Mouse (Mus musculus): ENCODE results near the gene Sh3pxd2a.

The Sh3pxd2a gene

DNA sequence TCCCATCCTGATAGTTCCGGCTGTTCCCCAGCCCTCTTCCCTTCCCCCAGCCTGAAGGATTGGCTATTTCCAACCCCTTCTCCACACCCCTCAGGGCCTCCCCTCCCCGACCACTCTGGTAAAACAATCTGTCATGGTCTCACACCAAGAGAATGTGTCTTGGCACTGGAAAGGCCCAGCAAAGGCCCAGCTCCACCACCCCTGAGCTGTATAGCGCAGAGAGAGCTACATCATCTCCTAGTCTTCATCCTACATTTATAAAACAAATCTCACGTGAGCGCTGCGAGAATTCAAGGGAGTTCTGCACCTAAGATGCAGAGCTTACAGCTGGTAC, 21.9 kb downstream of the Sh3pxd2a start:
- in situ Hi-C loops (cut with MboI, MseI): no loop called here

GRCm38 (mm10) chr19:47441541-47442293, 22.5 kb downstream of the Sh3pxd2a start:
- in situ Hi-C loops (cut with MboI, MseI): no loop called here

GRCm38 (mm10) chr19:47440967-47441366, 23.2 kb downstream of the Sh3pxd2a start:
- in situ Hi-C loops (cut with MboI, MseI): no loop called here

- in situ Hi-C loops (cut with MboI, MseI): no loop called here
These were observed 23.8 kb downstream of the Sh3pxd2a start for GRCm38 (mm10) chr19:47440435-47440803.

GRCm38 (mm10) chr19:47439726-47440434, 24.3 kb downstream of the Sh3pxd2a start:
- in situ Hi-C loops (cut with MboI, MseI): no loop called here

DNA sequence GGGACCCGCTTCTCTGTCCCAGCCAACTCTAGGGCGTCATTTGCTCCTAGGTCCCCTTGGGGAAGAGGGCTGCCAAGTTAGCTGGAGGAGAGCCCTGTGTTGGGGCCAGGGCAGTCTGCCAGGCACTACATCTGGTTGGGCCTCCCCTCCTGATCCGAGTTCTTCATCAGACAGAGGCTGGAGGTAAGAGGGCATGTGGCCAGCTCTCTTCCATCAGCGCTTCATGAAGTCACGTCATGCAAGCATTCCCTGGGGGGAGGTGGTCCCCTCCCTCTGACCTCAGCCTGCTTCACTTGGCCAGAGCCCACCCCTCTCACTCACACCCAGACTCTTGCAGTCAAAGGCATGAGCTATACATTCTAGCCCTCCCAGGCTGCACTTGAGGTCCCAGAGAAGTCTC, 25.8 kb downstream of the Sh3pxd2a start:
- in situ Hi-C loops (cut with MboI, MseI): no loop called here

GRCm38 (mm10) chr19:47437040-47437439, 27.2 kb downstream of the Sh3pxd2a start:
- in situ Hi-C loops (cut with MboI, MseI): no loop called here

- in situ Hi-C loops (cut with MboI, MseI): no loop called here
These were observed 28.0 kb downstream of the Sh3pxd2a start for GRCm38 (mm10) chr19:47436236-47436635.

DNA sequence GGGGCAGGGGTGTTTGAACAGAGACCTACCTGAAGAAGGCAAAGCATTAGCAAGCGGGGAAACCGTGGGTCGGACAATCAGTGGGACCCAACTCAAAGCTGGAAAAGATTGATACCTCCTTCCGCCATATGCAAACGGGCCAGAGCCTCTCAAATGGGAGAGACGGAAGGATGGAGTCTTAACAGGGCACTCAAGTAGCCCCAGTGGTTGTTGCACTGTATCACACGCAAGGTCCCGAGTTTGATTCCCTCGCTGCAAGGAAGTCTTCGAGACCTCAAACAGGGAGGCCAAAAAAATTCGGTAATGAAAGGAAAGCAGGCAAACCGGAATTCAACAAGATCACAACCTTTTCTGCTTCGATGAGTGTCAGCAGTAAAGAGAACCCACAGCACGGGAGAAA, 29.5 kb downstream of the Sh3pxd2a start:
- in situ Hi-C loops (cut with MboI, MseI): no loop called here

GRCm38 (mm10) chr19:47432339-47432738, 31.9 kb downstream of the Sh3pxd2a start:
- in situ Hi-C loops (cut with MboI, MseI): no loop called here

- in situ Hi-C loops (cut with MboI, MseI): no loop called here
These were observed 32.8 kb downstream of the Sh3pxd2a start for GRCm38 (mm10) chr19:47431189-47431931.

DNA sequence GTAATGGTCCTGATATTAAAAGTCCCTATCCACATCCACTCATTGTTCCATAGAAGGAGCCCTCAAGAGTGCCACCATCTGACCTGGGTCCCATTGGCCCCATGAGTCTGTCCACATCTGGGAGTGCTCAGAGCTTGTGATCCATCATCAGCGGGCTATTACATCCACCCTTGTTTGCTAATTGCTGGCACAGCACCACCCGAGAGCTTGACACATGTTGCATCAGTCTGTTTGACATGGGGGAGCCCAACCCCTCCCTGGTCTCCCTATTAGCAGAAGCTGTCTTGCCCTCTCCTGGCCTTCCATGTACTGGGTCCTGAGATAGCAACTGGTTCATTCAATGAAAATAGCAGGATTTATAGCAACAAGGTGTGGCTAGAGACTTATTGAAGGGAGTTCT, 34.0 kb downstream of the Sh3pxd2a start:
- in situ Hi-C loops (cut with MboI, MseI): no loop called here

DNA sequence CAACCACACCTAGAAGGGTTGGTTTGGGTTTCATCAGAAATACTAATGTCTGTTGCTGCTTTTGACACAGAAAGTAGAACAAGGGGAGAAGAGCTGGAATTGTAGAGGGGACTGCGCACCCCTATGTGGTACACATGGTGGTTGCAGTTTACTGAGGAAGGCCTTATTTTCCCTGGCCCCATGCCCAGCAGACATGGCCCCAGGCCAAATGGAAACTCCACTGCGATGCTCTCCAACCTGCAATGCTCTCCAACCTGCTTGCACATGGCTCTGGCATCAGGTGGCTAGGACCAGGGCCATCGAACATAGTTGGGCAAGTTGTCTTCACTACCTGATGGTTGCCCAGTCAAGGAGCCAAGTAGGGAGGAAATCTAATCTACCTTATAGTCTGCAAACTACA, 35.0 kb downstream of the Sh3pxd2a start:
- in situ Hi-C loops (cut with MboI, MseI): no loop called here

- in situ Hi-C loops (cut with MboI, MseI): no loop called here
These were observed 35.4 kb downstream of the Sh3pxd2a start for GRCm38 (mm10) chr19:47428794-47429193.

DNA sequence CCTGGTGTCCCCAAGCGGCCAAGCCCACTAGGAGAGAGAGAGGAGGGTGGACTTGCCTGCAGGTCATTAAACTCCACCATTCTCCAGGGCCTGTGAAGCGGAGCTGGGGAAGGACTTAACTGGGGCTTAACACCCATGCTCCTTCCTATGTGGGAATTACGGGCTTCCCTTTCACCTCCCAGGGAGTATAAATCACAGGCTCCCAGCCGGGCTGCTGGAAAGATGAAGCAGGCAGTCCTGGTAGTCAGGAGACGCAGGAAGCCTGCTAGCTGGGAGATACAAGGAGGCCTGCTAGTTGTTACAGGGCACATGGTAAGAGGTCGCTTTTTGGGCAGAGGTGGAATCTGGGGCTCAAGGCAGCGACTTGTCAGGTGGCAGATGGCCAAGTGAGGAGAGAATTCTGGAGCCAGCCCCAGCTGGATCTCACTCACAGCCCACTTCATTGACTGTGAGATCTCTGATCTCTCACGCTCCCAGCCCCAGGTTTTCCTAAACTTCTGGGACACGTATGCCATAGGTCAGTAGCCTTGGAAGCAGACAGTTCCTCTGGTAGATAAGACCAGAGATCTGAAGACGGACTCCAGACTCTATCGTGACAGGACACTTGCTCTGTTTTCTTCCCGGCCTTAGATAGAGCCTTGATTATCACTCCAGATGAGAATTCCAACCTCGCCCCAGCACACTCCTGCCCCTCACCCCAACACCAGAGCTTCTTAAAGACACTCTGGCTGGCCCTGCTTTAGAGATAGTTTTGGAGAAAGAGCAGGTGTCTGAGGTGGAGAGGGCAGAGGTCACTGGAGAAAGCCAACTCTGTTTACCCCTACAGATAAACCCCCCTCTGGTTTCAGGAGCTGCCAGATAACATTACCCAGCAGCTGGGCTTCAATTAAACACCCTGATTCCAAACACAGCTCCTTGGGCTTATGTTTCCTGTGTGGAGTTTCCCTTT, 36.1 kb downstream of the Sh3pxd2a start:
- in situ Hi-C loops (cut with MboI, MseI): no loop called here

- in situ Hi-C loops (cut with MboI, MseI): loop anchor here in 1 of 2 experiments (25.0 kb wide), 1 partner anchor 511 kb away; no protein-coding TSS in a partner anchor
These were observed 40.6 kb downstream of the Sh3pxd2a start for GRCm38 (mm10) chr19:47423632-47424031.

DNA sequence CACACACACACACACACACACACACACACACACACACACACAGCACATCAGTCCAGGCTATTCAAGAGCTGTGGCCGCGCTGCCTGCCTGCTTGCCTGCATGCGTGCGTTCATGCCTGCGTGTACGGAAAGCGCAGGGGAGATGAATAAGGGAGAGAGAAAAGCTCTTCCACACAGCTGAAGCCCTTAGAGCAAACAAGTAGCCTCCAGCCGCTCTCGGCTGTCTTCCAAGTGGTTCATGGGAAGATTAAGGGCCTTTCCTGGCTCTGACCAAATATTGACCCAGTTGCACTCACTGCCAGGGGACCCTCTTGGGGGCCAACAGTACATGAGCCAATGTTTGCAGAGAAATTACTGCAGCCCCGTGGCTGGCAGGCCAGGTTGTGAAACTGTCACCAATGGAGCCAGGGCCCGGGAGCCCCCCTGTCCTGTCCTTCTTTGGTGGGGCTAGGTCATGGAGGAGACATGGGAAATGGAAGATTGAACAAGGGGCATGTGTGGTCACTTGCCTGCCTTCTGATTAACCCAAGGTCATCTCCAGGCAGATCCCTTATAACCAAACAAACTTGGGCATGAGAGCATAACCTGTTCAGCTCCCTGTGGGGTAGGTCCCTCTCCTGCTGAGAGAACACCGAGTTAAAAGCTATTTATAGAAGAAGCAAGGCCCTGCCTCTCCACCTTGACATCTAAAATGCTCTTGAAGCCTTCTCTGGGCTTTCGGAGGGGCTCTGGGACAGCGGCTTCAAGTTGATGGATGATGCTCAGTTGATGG, 42.9 kb downstream of the Sh3pxd2a start:
- in situ Hi-C loops (cut with MboI, MseI): loop anchor here in 1 of 2 experiments (25.0 kb wide), 1 partner anchor 509 kb away; no protein-coding TSS in a partner anchor

DNA sequence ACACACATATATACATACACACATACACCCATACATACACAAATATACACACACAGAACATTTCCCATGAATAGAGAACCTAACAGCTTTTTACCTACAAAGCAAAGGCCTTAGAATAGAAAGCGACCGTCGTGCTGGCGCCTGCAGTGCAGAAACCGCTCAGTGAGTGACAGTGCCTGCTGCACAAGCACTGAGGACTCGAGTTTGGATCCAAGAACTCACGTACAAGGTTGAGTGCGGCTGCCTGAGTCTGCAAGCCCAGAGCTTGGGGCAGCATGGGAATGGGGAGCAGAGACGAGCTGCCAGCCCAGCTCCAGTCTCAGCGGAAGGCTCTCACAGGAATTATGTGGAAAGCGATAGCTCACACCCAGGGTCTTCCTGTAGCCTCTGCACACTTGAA, 43.7 kb downstream of the Sh3pxd2a start:
- in situ Hi-C loops (cut with MboI, MseI): loop anchor here in 1 of 2 experiments (25.0 kb wide), 1 partner anchor 508 kb away; no protein-coding TSS in a partner anchor

DNA sequence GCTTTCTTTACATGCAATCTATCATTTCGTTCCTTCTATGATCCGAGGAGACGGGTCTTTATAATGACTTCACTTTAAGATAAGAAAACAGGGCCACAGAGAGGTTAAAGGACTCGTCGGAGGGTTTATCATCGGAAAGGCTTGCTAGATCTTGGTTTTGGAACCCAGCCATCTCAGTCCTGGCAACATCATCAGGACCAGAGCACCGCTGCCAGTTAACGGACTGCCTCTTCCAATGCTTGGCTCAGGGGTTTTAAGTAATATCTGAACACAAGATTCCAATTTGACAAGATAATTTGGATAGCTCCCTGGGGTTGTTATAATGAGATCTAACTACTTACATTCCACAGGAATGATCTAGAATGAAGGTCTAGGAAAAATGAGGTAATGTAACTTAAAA, 45.0 kb downstream of the Sh3pxd2a start:
- in situ Hi-C loops (cut with MboI, MseI): loop anchor here in 1 of 2 experiments (25.0 kb wide), 1 partner anchor 507 kb away; no protein-coding TSS in a partner anchor

DNA sequence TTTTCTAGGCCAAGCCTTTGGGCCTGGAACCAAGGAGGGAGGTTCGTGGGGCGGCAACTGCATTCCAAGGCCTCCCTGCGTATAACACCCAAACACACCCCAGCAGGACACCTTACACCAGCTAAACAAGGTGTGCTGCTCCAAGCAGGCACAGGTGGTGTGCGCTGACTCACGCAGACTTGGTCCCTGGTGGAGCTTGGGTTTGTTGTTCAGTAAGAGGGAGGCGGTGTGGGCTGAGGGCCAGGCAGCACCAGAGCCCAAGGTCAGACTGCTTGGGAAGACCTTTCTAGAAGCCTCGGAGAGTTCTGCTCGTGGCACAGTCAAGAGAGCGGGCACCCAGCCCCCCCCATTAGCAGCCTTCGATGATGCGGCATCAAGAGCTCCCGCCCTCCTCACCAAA, 48.0 kb downstream of the Sh3pxd2a start:
- in situ Hi-C loops (cut with MboI, MseI): loop anchor here in 1 of 2 experiments (25.0 kb wide), 1 partner anchor 504 kb away; no protein-coding TSS in a partner anchor

All from T-helper 17 cell (primary cell).